Mouse (Mus musculus): ENCODE measurements around the gene Irak2.
"Not testable (repeated sequence)": the region's sequence is repeated elsewhere in the genome, so short reads cannot be mapped to it uniquely, and the experiment has no call there.

Irak2 gene

GRCm38 (mm10) chr6:113668287-113669154, 30.3 kb downstream of the Irak2 start:
- DNase-seq (ENCODE audit: low spot score in 2 of 2), result no peak

GRCm38 (mm10) chr6:113669821-113670220, 31.6 kb downstream of the Irak2 start:
- no peak for DNase-seq (ENCODE audit: low spot score in 2 of 2)

GRCm38 (mm10) chr6:113672029-113672428, 33.8 kb downstream of the Irak2 start:
- DNase-seq (ENCODE audit: low spot score in 2 of 2), result not testable (repeated sequence)

- no peak for DNase-seq (ENCODE audit: low spot score in 2 of 2)
Measured at GRCm38 (mm10) chr6:113672989-113673388, 34.7 kb downstream of the Irak2 start.

GRCm38 (mm10) chr6:113675234-113675633, 37.0 kb downstream of the Irak2 start:
- DNase-seq (ENCODE audit: low spot score in 2 of 2), result no peak

GRCm38 (mm10) chr6:113675991-113676390, 37.7 kb downstream of the Irak2 start:
- DNase-seq (ENCODE audit: low spot score in 2 of 2), result no peak

GRCm38 (mm10) chr6:113677070-113677734, 38.9 kb downstream of the Irak2 start:
- DNase-seq (ENCODE audit: low spot score in 2 of 2), result no peak

- DNase-seq (ENCODE audit: low spot score in 2 of 2), result no peak
Measured at GRCm38 (mm10) chr6:113678246-113679012, 40.2 kb downstream of the Irak2 start.

GRCm38 (mm10) chr6:113679993-113680566, 41.8 kb downstream of the Irak2 start:
- no peak for DNase-seq (ENCODE audit: low spot score in 2 of 2)

GRCm38 (mm10) chr6:113681271-113681670, 43.0 kb downstream of the Irak2 start:
- DNase-seq (ENCODE audit: low spot score in 2 of 2), result peak; percentile 83 to 85

GRCm38 (mm10) chr6:113683081-113683825, 45.0 kb downstream of the Irak2 start:
- no peak for DNase-seq (ENCODE audit: low spot score in 2 of 2)

GRCm38 (mm10) chr6:113686551-113687125, 48.4 kb downstream of the Irak2 start:
- DNase-seq (ENCODE audit: low spot score in 2 of 2), result no peak

- no peak for DNase-seq (ENCODE audit: low spot score in 2 of 2)
Measured at GRCm38 (mm10) chr6:113690008-113690399, 51.7 kb downstream of the Irak2 start.

GRCm38 (mm10) chr6:113690400-113691083, 52.3 kb downstream of the Irak2 start:
- DNase-seq (ENCODE audit: low spot score in 2 of 2), result no peak

GRCm38 (mm10) chr6:113691084-113691462, 52.8 kb downstream of the Irak2 start:
- no peak for DNase-seq (ENCODE audit: low spot score in 2 of 2)

GRCm38 (mm10) chr6:113692661-113693133, 54.4 kb downstream of the Irak2 start:
- DNase-seq (ENCODE audit: low spot score in 2 of 2), result no peak

GRCm38 (mm10) chr6:113693377-113693776, 55.1 kb downstream of the Irak2 start:
- DNase-seq (ENCODE audit: low spot score in 2 of 2), result no peak

GRCm38 (mm10) chr6:113695203-113695602, 56.9 kb downstream of the Irak2 start:
- DNase-seq (ENCODE audit: low spot score in 2 of 2), result no peak

GRCm38 (mm10) chr6:113695766-113696355, 57.6 kb downstream of the Irak2 start:
- no peak for DNase-seq (ENCODE audit: low spot score in 2 of 2)

All from right cerebral cortex, adult 2 months (tissue).